Mouse (Mus musculus): ENCODE measurements around the gene Pomgnt1. TPM values are rescaled to one million over a fixed set of nuclear protein-coding genes. Genes with fewer than 3 reads are reported as not detected.

Pomgnt1 gene
- polyA plus RNA-seq, 1 experiment from 2014 or later, result 57.0 TPM

DNA sequence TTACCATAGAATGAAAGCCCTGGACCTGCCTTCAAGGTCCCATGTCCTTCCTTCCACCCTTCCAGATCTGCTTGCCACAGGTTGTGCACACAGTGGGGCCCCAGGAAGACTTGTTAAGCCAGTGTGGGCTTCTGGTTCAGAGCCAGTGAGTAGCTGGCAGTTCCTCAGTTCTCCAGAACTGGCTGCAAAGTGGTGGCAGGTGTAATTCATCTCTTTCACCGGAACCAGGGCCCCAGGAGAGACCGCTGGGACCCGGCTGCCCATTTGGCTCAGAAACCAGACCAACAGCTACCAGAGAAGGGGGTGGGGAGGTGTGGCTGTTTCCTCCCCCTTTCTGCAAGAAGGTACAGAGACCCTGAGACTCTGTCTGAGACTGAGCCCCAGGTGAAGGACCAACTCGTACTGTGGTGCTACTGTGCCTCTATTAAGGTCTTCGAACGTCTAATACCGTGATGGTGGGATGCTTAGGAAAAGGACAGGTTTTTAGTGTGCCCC lies 19.7 kb downstream of the Pomgnt1 start:
- H3K4me2 ChIP-seq (ENCODE audit: low read depth, severe bottlenecking), result peak overlapping the region; percentile 96
- WGBS, result 5% methylated on average over 7 of the region's 7 CpGs
- ATAC-seq (ENCODE audit: insufficient number of reproducible peaks, low FRiP score, low TSS enrichment, low read depth) (no peak), DNase-seq (ENCODE audit: low spot score) (no peak)
- peaks cover 7% of the 10 kb centered on the region; the same call in 1 of the 2 replicates for H3K27me3 ChIP-seq (ENCODE audit: control insufficient read depth, insufficient read depth, low read length)
- no peaks in the 10 kb centered on the region for H3K9me3 ChIP-seq (ENCODE audit: control insufficient read depth, low read length)
- H3K9ac ChIP-seq (ENCODE audit: low read length), result no peak overlapping the region
- H3K4me1 ChIP-seq (ENCODE audit: control insufficient read depth, insufficient read depth, low read length), result peaks cover 9% of the 10 kb centered on the region; the same call in 1 of the 2 replicates
- no peaks in the 10 kb centered on the region for H3K36me3 ChIP-seq (ENCODE audit: control insufficient read depth, insufficient read depth, low read length)
- peak overlapping the region; percentile 69 for H3K4me3 ChIP-seq (ENCODE audit: low read depth, low read length)
- H3K27ac ChIP-seq (replicated peaks; ENCODE audit: low read depth, low read length), result no peak overlapping the region

GRCm38 (mm10) chr4:116143891-116144717 lies 20.5 kb downstream of the Pomgnt1 start:
- Histone ChIP-seq H3K36me3 (ENCODE audit: control insufficient read depth, insufficient read depth, low read length) (no peaks in the 10 kb centered on the region), H3K9ac (ENCODE audit: low read length) (peak overlapping the region; percentile 77), H3K27me3 (ENCODE audit: control insufficient read depth, insufficient read depth, low read length) (peaks cover 7% of the 10 kb centered on the region; the same call in 1 of the 2 replicates), H3K4me2 (ENCODE audit: low read depth, severe bottlenecking) (peak overlapping the region; percentile 96), H3K4me1 (ENCODE audit: control insufficient read depth, insufficient read depth, low read length) (peaks cover 9% of the 10 kb centered on the region; the same call in 1 of the 2 replicates), H3K4me3 (ENCODE audit: low read depth, low read length) (peak overlapping the region; percentile 69), H3K9me3 (ENCODE audit: control insufficient read depth, low read length) (no peaks in the 10 kb centered on the region), H3K27ac (replicated peaks; ENCODE audit: low read depth, low read length) (no peak overlapping the region)
- WGBS, result under 1% methylated on average over 47 of the region's 47 CpGs
- DNase-seq (ENCODE audit: low spot score), result peak; percentile 79
- ATAC-seq (ENCODE audit: insufficient number of reproducible peaks, low FRiP score, low TSS enrichment, low read depth), result peak; percentile 63

- Histone ChIP-seq H3K4me1 (ENCODE audit: control insufficient read depth, insufficient read depth, low read length) (0 out of 2 replicates have a peak, but pooled peaks cover 4% of the 10 kb centered on the region), H3K9me3 (ENCODE audit: control insufficient read depth, low read length) (no peaks in the 10 kb centered on the region), H3K9ac (ENCODE audit: low read length) (peak overlapping the region; percentile 95), H3K27me3 (ENCODE audit: control insufficient read depth, insufficient read depth, low read length) (no peaks in the 10 kb centered on the region), H3K36me3 (ENCODE audit: control insufficient read depth, insufficient read depth, low read length) (peaks cover 20% of the 10 kb centered on the region), H3K4me2 (ENCODE audit: low read depth, severe bottlenecking) (peak overlapping the region; percentile 46), H3K4me3 (ENCODE audit: low read depth, low read length) (peak overlapping the region; percentile 70), H3K27ac (replicated peaks; ENCODE audit: low read depth, low read length) (peak overlapping the region; percentile 81)
- 20% methylated on average over 6 of the region's 6 CpGs for WGBS
- no peak for DNase-seq (ENCODE audit: low spot score)
- ATAC-seq (ENCODE audit: insufficient number of reproducible peaks, low FRiP score, low TSS enrichment, low read depth), result no peak; the same call in 1 of the 2 replicates
These were observed 26.1 kb downstream of the Pomgnt1 start for GRCm38 (mm10) chr4:116149812-116150155.

- H3K9me3 ChIP-seq (ENCODE audit: control insufficient read depth, low read length), result no peaks in the 10 kb centered on the region
- H3K4me3 ChIP-seq (ENCODE audit: low read depth, low read length), result peak overlapping the region; percentile 70
- H3K27ac ChIP-seq (replicated peaks; ENCODE audit: low read depth, low read length), result peak overlapping the region; percentile 81
- 0 out of 2 replicates have a peak, but pooled peaks cover 4% of the 10 kb centered on the region for H3K4me1 ChIP-seq (ENCODE audit: control insufficient read depth, insufficient read depth, low read length)
- H3K4me2 ChIP-seq (ENCODE audit: low read depth, severe bottlenecking), result peak overlapping the region; percentile 46
- H3K27me3 ChIP-seq (ENCODE audit: control insufficient read depth, insufficient read depth, low read length), result no peaks in the 10 kb centered on the region
- WGBS, result under 1% methylated on average over 59 of the region's 73 CpGs
- H3K9ac ChIP-seq (ENCODE audit: low read length), result peak overlapping the region; percentile 95
- ATAC-seq (ENCODE audit: insufficient number of reproducible peaks, low FRiP score, low TSS enrichment, low read depth) (peak; percentile 87), DNase-seq (ENCODE audit: low spot score) (peak; percentile 76)
- peaks cover 23% of the 10 kb centered on the region for H3K36me3 ChIP-seq (ENCODE audit: control insufficient read depth, insufficient read depth, low read length)
These were observed 26.7 kb downstream of the Pomgnt1 start for GRCm38 (mm10) chr4:116150156-116150861.

DNA sequence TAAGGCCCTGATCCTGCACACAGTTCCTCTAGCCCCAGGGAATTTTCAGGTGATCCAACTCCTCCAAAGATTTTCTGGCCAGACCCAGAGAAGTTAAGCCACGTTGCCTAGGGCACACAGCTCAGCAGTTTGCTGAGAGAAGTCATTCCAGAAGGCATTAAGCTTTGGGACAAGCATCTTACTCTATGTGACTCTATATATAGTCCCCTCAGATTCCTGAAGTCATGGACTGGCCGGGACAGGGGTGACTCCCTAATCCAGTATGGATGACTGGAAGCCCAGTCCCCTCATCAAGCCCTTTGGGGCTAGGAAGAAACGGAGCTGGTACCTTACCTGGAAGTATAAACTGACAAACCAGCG lies 27.2 kb downstream of the Pomgnt1 start:
- Histone ChIP-seq H3K27ac (replicated peaks; ENCODE audit: low read depth, low read length) (no peak overlapping the region; the same call in 1 of the 2 replicates), H3K27me3 (ENCODE audit: control insufficient read depth, insufficient read depth, low read length) (no peaks in the 10 kb centered on the region), H3K4me3 (ENCODE audit: low read depth, low read length) (peak overlapping the region; percentile 70), H3K9me3 (ENCODE audit: control insufficient read depth, low read length) (no peaks in the 10 kb centered on the region), H3K9ac (ENCODE audit: low read length) (peak overlapping the region; percentile 95), H3K4me1 (ENCODE audit: control insufficient read depth, insufficient read depth, low read length) (0 out of 2 replicates have a peak, but pooled peaks cover 4% of the 10 kb centered on the region), H3K4me2 (ENCODE audit: low read depth, severe bottlenecking) (peak overlapping the region; percentile 46), H3K36me3 (ENCODE audit: control insufficient read depth, insufficient read depth, low read length) (peaks cover 27% of the 10 kb centered on the region)
- ATAC-seq (ENCODE audit: insufficient number of reproducible peaks, low FRiP score, low TSS enrichment, low read depth), result peak; percentile 27; the same call in 1 of the 2 replicates
- no peak for DNase-seq (ENCODE audit: low spot score)
- 22% methylated on average over 4 of the region's 4 CpGs for WGBS

- ATAC-seq (ENCODE audit: insufficient number of reproducible peaks, low FRiP score, low TSS enrichment, low read depth), result no peak
- peak within 1 kb of the TSS; percentile 70 for H3K4me3 ChIP-seq (ENCODE audit: low read depth, low read length)
- no peaks in the 10 kb centered on the region for H3K27me3 ChIP-seq (ENCODE audit: control insufficient read depth, insufficient read depth, low read length)
- H3K36me3 ChIP-seq (ENCODE audit: control insufficient read depth, insufficient read depth, low read length), result peaks cover 29% of the 10 kb centered on the region
- H3K9me3 ChIP-seq (ENCODE audit: control insufficient read depth, low read length), result no peaks in the 10 kb centered on the region
- H3K27ac ChIP-seq (replicated peaks; ENCODE audit: low read depth, low read length), result peak within 1 kb of the TSS; percentile 81
- no peak for DNase-seq (ENCODE audit: low spot score)
- 0 out of 2 replicates have a peak, but pooled peaks cover 4% of the 10 kb centered on the region for H3K4me1 ChIP-seq (ENCODE audit: control insufficient read depth, insufficient read depth, low read length)
- peak within 1 kb of the TSS; percentile 95 for H3K9ac ChIP-seq (ENCODE audit: low read length)
- WGBS, result 77% methylated on average over 6 of the region's 6 CpGs
- H3K4me2 ChIP-seq (ENCODE audit: low read depth, severe bottlenecking), result peak within 1 kb of the TSS; percentile 46
These were observed 27.6 kb downstream of the Pomgnt1 start, which contains the start of gene Lurap1 for GRCm38 (mm10) chr4:116151238-116151637. Lurap1 (minus strand) TSS chr4:116151338.

DNA sequence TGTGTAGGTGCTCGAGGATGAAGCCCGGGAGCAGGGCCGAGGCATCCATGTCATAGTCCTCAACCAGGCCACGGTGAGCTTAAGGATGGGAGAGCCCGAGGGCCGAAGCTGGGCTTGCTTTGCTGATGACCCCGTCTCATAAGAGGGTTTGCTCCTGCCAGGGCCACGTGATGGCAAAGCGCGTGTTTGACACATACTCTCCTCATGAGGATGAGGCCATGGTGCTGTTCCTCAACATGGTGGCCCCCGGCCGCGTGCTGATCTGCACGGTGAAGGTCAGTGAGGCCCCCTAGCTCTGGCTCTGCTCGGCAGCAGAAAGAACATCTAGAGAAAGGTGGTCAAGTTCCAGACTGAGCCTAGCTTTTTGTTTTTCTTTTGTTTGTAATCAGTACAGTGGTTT lies 29.1 kb downstream of the Pomgnt1 start:
- 97% methylated on average over 15 of the region's 15 CpGs for WGBS
- H3K36me3 ChIP-seq (ENCODE audit: control insufficient read depth, insufficient read depth, low read length), result peaks cover 36% of the 10 kb centered on the region

DNA sequence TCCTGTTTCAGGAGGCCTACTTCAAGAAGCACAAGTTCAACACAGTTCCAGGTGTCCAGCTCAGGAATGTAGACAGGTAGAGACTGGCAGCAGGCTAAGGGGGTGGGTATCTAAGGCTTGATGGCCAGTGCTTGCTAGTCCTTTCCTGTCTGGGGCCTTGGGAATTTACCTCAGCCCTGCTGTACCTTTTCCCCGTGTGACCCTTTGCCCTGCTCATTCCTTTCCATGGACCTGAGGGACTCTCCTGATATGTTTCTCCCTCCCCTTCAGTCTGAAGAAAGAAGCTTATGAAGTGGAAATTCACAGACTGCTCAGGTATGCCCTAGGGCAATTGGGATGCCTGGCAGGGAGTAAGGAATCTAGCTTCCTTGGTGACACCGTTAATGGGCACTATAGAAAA lies 34.2 kb downstream of the Pomgnt1 start:
- ATAC-seq (ENCODE audit: insufficient number of reproducible peaks, low FRiP score, low TSS enrichment, low read depth) (no peak), DNase-seq (ENCODE audit: low spot score) (no peak)
- Histone ChIP-seq H3K27me3 (ENCODE audit: control insufficient read depth, insufficient read depth, low read length) (no peaks in the 10 kb centered on the region), H3K4me3 (ENCODE audit: low read depth, low read length) (no peak overlapping the region), H3K4me1 (ENCODE audit: control insufficient read depth, insufficient read depth, low read length) (no peaks in the 10 kb centered on the region), H3K36me3 (ENCODE audit: control insufficient read depth, insufficient read depth, low read length) (peaks cover 35% of the 10 kb centered on the region), H3K4me2 (ENCODE audit: low read depth, severe bottlenecking) (no peak overlapping the region), H3K9ac (ENCODE audit: low read length) (no peak overlapping the region), H3K9me3 (ENCODE audit: control insufficient read depth, low read length) (no peaks in the 10 kb centered on the region), H3K27ac (replicated peaks; ENCODE audit: low read depth, low read length) (no peak overlapping the region)
- WGBS, result 86% methylated on average over 2 of the region's 2 CpGs

More for the DNA sequence above, 29.1 kb downstream of the Pomgnt1 start:
- Histone ChIP-seq H3K4me2 (ENCODE audit: low read depth, severe bottlenecking) (no peak overlapping the region), H3K9ac (ENCODE audit: low read length) (no peak overlapping the region), H3K9me3 (ENCODE audit: control insufficient read depth, low read length) (no peaks in the 10 kb centered on the region), H3K4me3 (ENCODE audit: low read depth, low read length) (no peak overlapping the region), H3K27me3 (ENCODE audit: control insufficient read depth, insufficient read depth, low read length) (no peaks in the 10 kb centered on the region), H3K4me1 (ENCODE audit: control insufficient read depth, insufficient read depth, low read length) (0 out of 2 replicates have a peak, but pooled peaks cover 4% of the 10 kb centered on the region), H3K27ac (replicated peaks; ENCODE audit: low read depth, low read length) (no peak overlapping the region)
- DNase-seq (ENCODE audit: low spot score) (no peak), ATAC-seq (ENCODE audit: insufficient number of reproducible peaks, low FRiP score, low TSS enrichment, low read depth) (no peak)
